Mouse (Mus musculus) MEL-GATA-1-ER (cell line): ENCODE data around the gene As3mt.

Experiments used
- DNase-seq: peaks from one replicate; pipeline ENCODE4 v3.0.0-alpha.2; 2012; ENCODE audit warnings: low read depth; ENCODE audit errors: extremely low read depth

As3mt gene

GRCm38 (mm10) chr19:46707296-46708151, at the start of gene As3mt:
Gene As3mt (plus strand): TSS chr19:46707458.
- DNase-seq: no peak

GRCm38 (mm10) chr19:46658348-46658747, 48.9 kb upstream of the As3mt start:
- DNase-seq: no peak

GRCm38 (mm10) chr19:46658851-46659250, 48.4 kb upstream of the As3mt start:
- no peak for DNase-seq

- DNase-seq: no peak
Observed at GRCm38 (mm10) chr19:46661511-46661910, 45.7 kb upstream of the As3mt start.

- no peak for DNase-seq
Observed at GRCm38 (mm10) chr19:46662214-46662613, 45.0 kb upstream of the As3mt start.

GRCm38 (mm10) chr19:46662784-46663183, 44.5 kb upstream of the As3mt start:
- no peak for DNase-seq

GRCm38 (mm10) chr19:46665474-46665873, 41.8 kb upstream of the As3mt start:
- no peak for DNase-seq

GRCm38 (mm10) chr19:46667300-46667699, 40.0 kb upstream of the As3mt start:
- no peak for DNase-seq

- no peak for DNase-seq
Observed at GRCm38 (mm10) chr19:46668263-46668662, 39.0 kb upstream of the As3mt start.

GRCm38 (mm10) chr19:46669802-46670201, 37.5 kb upstream of the As3mt start:
- DNase-seq: peak; percentile 85

GRCm38 (mm10) chr19:46670691-46671090, 36.6 kb upstream of the As3mt start:
- DNase-seq: no peak

GRCm38 (mm10) chr19:46672766-46673418, 34.4 kb upstream of the As3mt start, which contains the start of gene Cyp17a1:
Gene Cyp17a1 (minus strand): TSS chr19:46673172.
- peak; percentile 77 for DNase-seq

- no peak for DNase-seq
Observed at GRCm38 (mm10) chr19:46675641-46676040, 31.6 kb upstream of the As3mt start.

GRCm38 (mm10) chr19:46679720-46680383, 27.4 kb upstream of the As3mt start:
- no peak for DNase-seq

- DNase-seq: peak; percentile 89
Observed at GRCm38 (mm10) chr19:46689460-46690372, 17.5 kb upstream of the As3mt start, which contains the start of gene Borcs7. Gene Borcs7 (plus strand): TSS chr19:46689906.

- no peak for DNase-seq
Observed at GRCm38 (mm10) chr19:46690387-46690786, 16.9 kb upstream of the As3mt start.

GRCm38 (mm10) chr19:46691078-46691477, 16.2 kb upstream of the As3mt start:
- no peak for DNase-seq

GRCm38 (mm10) chr19:46693146-46693545, 14.1 kb upstream of the As3mt start:
- no peak for DNase-seq

GRCm38 (mm10) chr19:46696482-46696881, 10.8 kb upstream of the As3mt start:
- DNase-seq: no peak

- DNase-seq: no peak
Observed at GRCm38 (mm10) chr19:46696943-46697342, 10.3 kb upstream of the As3mt start.
